Mouse (Mus musculus) bone marrow macrophage, adult 2 months (primary cell): Measurements from ENCODE around the gene Matn4.

Experiments
- CTCF ChIP-seq: IDR thresholded peaks from 2 replicates; pipeline ENCODE4 v1.5.1; 2012; ENCODE audit warnings: low read depth, mild to moderate bottlenecking, low read length, moderate library complexity
- POLR2A ChIP-seq: IDR thresholded peaks from 2 replicates; pipeline ENCODE4 v1.6.1; 2012; ENCODE audit warnings: mild to moderate bottlenecking, low read depth, low read length, borderline replicate concordance

DNA sequence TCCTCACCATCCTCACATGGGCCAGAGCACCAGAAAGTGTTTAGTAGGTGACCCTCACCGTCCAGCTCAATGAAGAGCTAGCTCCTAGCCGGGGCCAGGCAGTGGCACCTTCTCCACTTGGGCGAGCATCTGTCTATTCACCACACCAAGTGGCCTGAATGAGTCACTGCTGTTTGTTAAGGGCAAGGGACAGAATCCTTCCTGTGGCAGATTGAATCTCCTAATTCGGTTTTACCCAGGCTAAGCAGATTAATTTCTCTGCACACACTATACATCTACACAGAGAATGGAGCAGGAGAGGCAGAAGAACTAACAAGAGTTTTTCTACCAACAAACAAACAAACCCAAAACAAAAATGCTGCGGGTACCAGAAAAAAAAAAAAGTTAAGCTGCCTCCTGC lies 22.0 kb upstream of the Matn4 start:
- TF ChIP-seq CTCF (no peak), POLR2A (no peak)
